Comparison of ENCODE assay signal across 21 mouse cellular contexts in genomic region chr1:156722089-156722488, GRCm38 (mm10). TPM values are rescaled to one million over a fixed set of nuclear protein-coding genes. Genes with fewer than 3 reads are reported as not detected.
DNase-seq lines count a peak whose midpoint lies in the region; ATAC-seq lines count a peak whose summit lies in the region.
"Had no signal": no experiment of that assay in that cellular context is flagged by ENCODE, and none has a peak within 500 bp of the region (broad histone marks: within the 10 kb centered on the region; RNA-seq: fewer than 3 reads in every experiment).

No protein-coding gene starts in this region.

- H3K4me3 ChIP-seq in midbrain, embryonic 14.5 days (replicated peaks; ENCODE audit: low read depth, low read length) = no peak overlapping the region
- no peak overlapping the region for H3K4me3 ChIP-seq in midbrain, embryonic 13.5 days (replicated peaks)
- H3K4me3 ChIP-seq in hindbrain, embryonic 10.5 days = no peak overlapping the region
- H3K4me3 ChIP-seq: embryonic facial prominence, embryonic 12.5 days; forebrain, embryonic 13.5 days; heart, adult 2 months; heart, embryonic 15.5 days; hindbrain, embryonic 15.5 days had no signal

- H3K9me3 ChIP-seq in midbrain, embryonic 14.5 days (ENCODE audit: control insufficient read depth, low read length) = no peaks in the 10 kb centered on the region
- H3K9me3 ChIP-seq in midbrain, embryonic 13.5 days = no peaks in the 10 kb centered on the region
- no peaks in the 10 kb centered on the region for H3K9me3 ChIP-seq in hindbrain, embryonic 10.5 days
- H3K9me3 ChIP-seq: embryonic facial prominence, embryonic 12.5 days; forebrain, embryonic 13.5 days; heart, embryonic 15.5 days; hindbrain, embryonic 15.5 days had no signal

- peak; percentile 15 for DNase-seq in heart, adult 11 months
- no peak for DNase-seq in heart, postnatal 36 days
- DNase-seq in midbrain, embryonic 14.5 days = peak; percentile 9
- no peak for DNase-seq in left cerebral cortex, adult 18-20 months (ENCODE audit: low spot score in 2 of 2)
- DNase-seq in hindbrain, embryonic 10.5 days (ENCODE audit: low spot score) = no peak
- DNase-seq: adrenal gland, postnatal 10 days; cerebellum, adult 11-12 months; cerebellum, adult 9-10 months; cerebellum, postnatal 25 days; forebrain, postnatal 0 days; gastrocnemius, postnatal 36 days; heart, adult 2 months; heart, postnatal 14 days had no signal

- H3K9ac ChIP-seq in midbrain, embryonic 14.5 days (replicated peaks; ENCODE audit: low read length) = no peak overlapping the region
- no peak overlapping the region for H3K9ac ChIP-seq in midbrain, embryonic 13.5 days (replicated peaks)
- H3K9ac ChIP-seq: embryonic facial prominence, embryonic 12.5 days; forebrain, embryonic 13.5 days; forebrain, postnatal 0 days; heart, embryonic 15.5 days; hindbrain, embryonic 15.5 days had no signal

- no peak for ATAC-seq in midbrain, embryonic 14.5 days (ENCODE audit: low FRiP score, low TSS enrichment)
- ATAC-seq in midbrain, embryonic 13.5 days = no peak
- 0 out of 2 replicates have a peak, but pooled peaks have one; percentile 38 for ATAC-seq in erythroblast, adult 5-6 weeks (replicated peaks; ENCODE audit: low FRiP score, poor library complexity, severe bottlenecking)
- peak; percentile 66 for ATAC-seq in megakaryocyte-erythroid progenitor cell, adult 5-6 weeks (replicated peaks; ENCODE audit: low FRiP score, low TSS enrichment, poor library complexity, severe bottlenecking)
- ATAC-seq: forebrain, embryonic 13.5 days; forebrain, postnatal 0 days had no signal

- H3K27me3 ChIP-seq in midbrain, embryonic 14.5 days (ENCODE audit: control insufficient read depth, insufficient read depth, low read length) = no peaks in the 10 kb centered on the region
- peaks cover 18% of the 10 kb centered on the region; the same call in 1 of the 2 replicates for H3K27me3 ChIP-seq in midbrain, embryonic 13.5 days
- peaks cover 27% of the 10 kb centered on the region for H3K27me3 ChIP-seq in hindbrain, embryonic 10.5 days (ENCODE audit: insufficient read depth, poor library complexity, severe bottlenecking)
- H3K27me3 ChIP-seq: embryonic facial prominence, embryonic 12.5 days; hindbrain, embryonic 15.5 days had no signal

- no peak overlapping the region for H3K4me2 ChIP-seq in midbrain, embryonic 14.5 days (ENCODE audit: low read length)
- H3K4me2 ChIP-seq in midbrain, embryonic 13.5 days (replicated peaks) = no peak overlapping the region
- H3K4me2 ChIP-seq: embryonic facial prominence, embryonic 12.5 days; forebrain, embryonic 13.5 days; heart, embryonic 11.5 days; heart, embryonic 15.5 days; hindbrain, embryonic 15.5 days had no signal

- no peaks in the 10 kb centered on the region for H3K36me3 ChIP-seq in midbrain, embryonic 14.5 days (ENCODE audit: control insufficient read depth, insufficient read depth, low read length)
- no peaks in the 10 kb centered on the region for H3K36me3 ChIP-seq in midbrain, embryonic 13.5 days
- no peaks in the 10 kb centered on the region for H3K36me3 ChIP-seq in hindbrain, embryonic 10.5 days
- H3K36me3 ChIP-seq: embryonic facial prominence, embryonic 12.5 days; heart, embryonic 15.5 days; hindbrain, embryonic 15.5 days had no signal

- no peak overlapping the region for H3K27ac ChIP-seq in midbrain, embryonic 14.5 days (replicated peaks; ENCODE audit: low read depth, low read length)
- H3K27ac ChIP-seq in midbrain, embryonic 13.5 days = no peak overlapping the region
- no peak overlapping the region for H3K27ac ChIP-seq in hindbrain, embryonic 10.5 days
- H3K27ac ChIP-seq: embryonic facial prominence, embryonic 12.5 days; forebrain, embryonic 13.5 days; heart, adult 2 months; heart, embryonic 15.5 days; hindbrain, embryonic 15.5 days had no signal

- intact Hi-C loops in heart, postnatal 36 days (cut with DNase I) = no loop called here

- 67% methylated on average over 6 of the region's 6 CpGs for WGBS in midbrain, embryonic 14.5 days
- 67% methylated on average over 6 of the region's 6 CpGs for WGBS in midbrain, embryonic 13.5 days
- WGBS in hindbrain, embryonic 10.5 days = 61% methylated on average over 6 of the region's 6 CpGs

- H3K4me1 ChIP-seq in midbrain, embryonic 14.5 days (ENCODE audit: control insufficient read depth, insufficient read depth, low read length) = peaks cover 5% of the 10 kb centered on the region; the same call in 1 of the 2 replicates
- H3K4me1 ChIP-seq in midbrain, embryonic 13.5 days (replicated peaks) = peaks cover 15% of the 10 kb centered on the region
- H3K4me1 ChIP-seq in hindbrain, embryonic 10.5 days (replicated peaks) = peaks cover 25% of the 10 kb centered on the region
- H3K4me1 ChIP-seq: embryonic facial prominence, embryonic 12.5 days had no signal

RNA-seq across cellular contexts. Expression of gene Fam20b, which starts 3.2 kb away (rescaled TPM):
- 10 to 100 TPM; 55.4 to 56.6 TPM for total RNA-seq in heart, postnatal 36 days (2021)
- polyA plus RNA-seq in midbrain, embryonic 14.5 days (2014; fragmentation: Nextera tagmentation; extraction: Ambion mirVana) = 28.2 and 34.3 TPM in 2 replicates
- polyA plus RNA-seq in midbrain, embryonic 13.5 days (2015; fragmentation: Nextera tagmentation; extraction: Ambion mirVana) = 25.2 and 25.9 TPM in 2 replicates
- total RNA-seq in erythroblast, adult 5-6 weeks (2015; ENCODE audit: low replicate concordance) = 6.5 and 10.6 TPM in 2 replicates
- total RNA-seq in erythroblast, adult 5-6 weeks (2017; ENCODE audit: low replicate concordance) = 15.5 and 19.9 TPM in 2 replicates
- total RNA-seq in megakaryocyte-erythroid progenitor cell, adult 5-6 weeks (2014; fragmentation: Nextera tagmentation) = 24.9 and 35.7 TPM in 2 replicates
- 41.1 and 46.9 TPM in 2 replicates for total RNA-seq in megakaryocyte-erythroid progenitor cell, adult 5-6 weeks (2017)
- 10 to 100 TPM; 78.2 to 80.1 TPM for total RNA-seq in left cerebral cortex, adult 18-20 months (2021)
- 19.4 and 19.9 TPM in 2 replicates for polyA plus RNA-seq in hindbrain, embryonic 10.5 days (2016; fragmentation: Nextera tagmentation; extraction: Ambion mirVana)

RNA-seq across cellular contexts. Expression of gene Tor3a, which starts 47.9 kb away (rescaled TPM):
- total RNA-seq in heart, postnatal 36 days (2021) = 10 to 100 TPM; 10.8 to 14.2 TPM
- polyA plus RNA-seq in midbrain, embryonic 14.5 days (2014; fragmentation: Nextera tagmentation; extraction: Ambion mirVana) = 1.6 and 4.6 TPM in 2 replicates
- polyA plus RNA-seq in midbrain, embryonic 13.5 days (2015; fragmentation: Nextera tagmentation; extraction: Ambion mirVana) = 2.4 and 3.4 TPM in 2 replicates
- total RNA-seq in erythroblast, adult 5-6 weeks (2015; ENCODE audit: low replicate concordance) = 4.4 and 4.8 TPM in 2 replicates
- 4.9 and 8.3 TPM in 2 replicates for total RNA-seq in erythroblast, adult 5-6 weeks (2017; ENCODE audit: low replicate concordance)
- total RNA-seq in megakaryocyte-erythroid progenitor cell, adult 5-6 weeks (2014; fragmentation: Nextera tagmentation) = 7.4 and 10.8 TPM in 2 replicates
- total RNA-seq in megakaryocyte-erythroid progenitor cell, adult 5-6 weeks (2017) = 2.3 and 7.7 TPM in 2 replicates
- total RNA-seq in left cerebral cortex, adult 18-20 months (2021) = 1 to 10 TPM; 6.3 to 7.5 TPM
- polyA plus RNA-seq in hindbrain, embryonic 10.5 days (2016; fragmentation: Nextera tagmentation; extraction: Ambion mirVana) = 7.2 and 7.5 TPM in 2 replicates

Comparison
In these comparisons a context has a peak if more than half of its experiments do, and no peak if none do; other contexts are left out.
1. DNase-seq: peak in heart, adult 11 months (single experiment) and midbrain, embryonic 14.5 days (single experiment); none in heart, postnatal 36 days (0 of 2), left cerebral cortex, adult 18-20 months (0 of 2) and hindbrain, embryonic 10.5 days (single experiment).
2. ATAC-seq: peak in erythroblast, adult 5-6 weeks (single experiment) and megakaryocyte-erythroid progenitor cell, adult 5-6 weeks (single experiment); none in midbrain, embryonic 14.5 days (single experiment) and midbrain, embryonic 13.5 days (single experiment).